Mouse (Mus musculus) cerebellum, postnatal 4 days (tissue): ENCODE measurements at regions not wholly inside any gene's neighbourhood (a gene's known extent, or its start where the extent isn't known, plus 50 kb on each side); places are given as distances from the start of the nearest gene placed in this dataset.

Experiments used
- DNase-seq, 2 experiments: peaks; one replicate each; pipeline ENCODE4 v3.0.0; 2022; ENCODE audit warnings: low spot score in 2 of 2, mixed read lengths in 1 of 2

DNA sequence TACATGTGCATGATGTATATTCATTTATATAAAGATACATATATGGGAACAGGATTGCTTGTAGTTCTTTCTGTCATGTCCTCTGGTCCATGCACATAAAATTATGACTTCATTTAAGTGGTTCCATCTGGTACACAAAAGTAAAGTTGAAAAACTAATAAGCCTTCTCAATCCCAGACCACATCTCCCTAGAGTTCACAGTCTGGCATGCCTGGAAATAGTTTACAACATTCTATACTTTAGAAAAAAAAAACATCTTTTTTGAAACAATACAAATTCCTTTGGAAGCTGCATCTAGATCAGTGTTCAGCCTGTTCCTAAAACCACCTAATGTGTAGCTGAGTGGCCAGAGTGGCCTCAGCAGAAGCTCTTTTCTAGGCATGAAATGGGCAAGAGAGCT lies 578.2 kb upstream of the Marcks start:
- DNase-seq: no peak

- no peak for DNase-seq
These were observed 572.7 kb upstream of the Marcks start for GRCm38 (mm10) chr10:37711459-37711858.

DNA sequence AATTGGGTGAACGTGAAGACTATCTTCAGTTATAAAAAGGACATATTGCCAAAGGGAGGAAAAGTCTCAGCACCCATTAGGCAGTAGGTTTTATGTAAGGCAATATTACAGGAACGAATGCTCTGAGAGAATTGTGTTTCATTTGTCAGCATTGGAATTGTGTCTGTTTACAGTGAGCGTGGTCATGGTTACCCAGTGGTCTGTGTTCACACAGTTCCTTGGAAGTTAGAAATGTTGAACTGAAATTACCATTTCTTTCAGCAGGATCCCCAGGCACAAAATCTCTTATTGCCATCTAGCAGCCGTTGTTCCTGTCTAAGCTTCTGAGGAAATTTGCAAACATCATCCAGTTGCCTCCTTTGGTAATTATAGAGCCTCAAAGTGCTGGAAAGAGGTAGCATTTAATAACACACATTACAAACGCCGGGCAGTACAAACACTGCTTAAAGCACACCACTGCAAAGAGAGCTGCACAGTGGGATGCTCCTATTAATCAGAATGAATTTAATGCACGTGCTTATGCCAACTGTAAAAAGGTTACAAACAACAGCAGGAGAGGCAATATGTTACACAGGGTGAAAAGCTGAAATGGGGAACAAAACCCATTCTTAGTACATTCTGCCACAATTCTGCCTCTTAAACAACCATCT lies 555.4 kb upstream of the Marcks start:
- no peak for DNase-seq

DNA sequence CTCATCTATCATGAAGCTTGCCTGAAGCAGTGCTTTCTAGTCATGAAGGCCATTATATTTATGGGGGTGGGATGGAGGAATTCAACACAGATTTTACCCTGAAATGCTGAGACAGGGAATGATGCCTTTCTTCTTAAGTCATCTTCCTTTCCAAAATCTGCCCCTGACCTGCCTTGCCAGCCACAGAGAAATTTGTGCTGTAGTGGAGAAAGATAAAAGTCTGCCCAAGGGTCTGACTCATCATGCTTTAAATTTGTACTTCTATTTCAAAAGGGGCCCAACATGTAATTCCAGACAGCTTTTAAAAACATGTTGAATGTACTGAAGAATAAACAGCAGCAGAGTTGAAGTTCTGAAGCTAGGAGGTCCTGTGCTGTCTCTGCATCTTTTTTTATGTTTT lies 554.1 kb upstream of the Marcks start:
- no peak for DNase-seq

GRCm38 (mm10) chr10:37691939-37692338 lies 553.2 kb upstream of the Marcks start:
- peak in 1 of 2 experiments; percentile 38 for DNase-seq

GRCm38 (mm10) chr10:37683101-37683500 lies 544.4 kb upstream of the Marcks start:
- DNase-seq: no peak

DNA sequence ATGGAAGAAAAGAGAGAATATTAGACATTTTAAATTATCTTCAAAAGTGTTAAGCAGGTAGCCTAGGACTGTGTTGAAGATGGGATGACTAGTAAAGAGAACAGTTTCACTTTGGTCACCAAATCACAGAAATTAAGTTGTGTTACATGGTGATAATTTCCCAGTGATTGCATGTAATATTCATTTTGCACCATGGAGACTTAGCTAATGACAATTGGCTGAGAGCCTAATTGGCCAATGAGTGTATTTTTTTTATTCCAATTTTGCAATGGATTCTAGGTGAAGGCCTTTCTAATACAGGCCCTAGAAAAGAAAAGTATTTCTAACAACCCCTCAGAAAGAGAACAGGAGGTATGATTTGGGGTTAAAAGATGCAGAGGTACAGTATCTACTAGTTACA lies 541.9 kb upstream of the Marcks start:
- no peak for DNase-seq

DNA sequence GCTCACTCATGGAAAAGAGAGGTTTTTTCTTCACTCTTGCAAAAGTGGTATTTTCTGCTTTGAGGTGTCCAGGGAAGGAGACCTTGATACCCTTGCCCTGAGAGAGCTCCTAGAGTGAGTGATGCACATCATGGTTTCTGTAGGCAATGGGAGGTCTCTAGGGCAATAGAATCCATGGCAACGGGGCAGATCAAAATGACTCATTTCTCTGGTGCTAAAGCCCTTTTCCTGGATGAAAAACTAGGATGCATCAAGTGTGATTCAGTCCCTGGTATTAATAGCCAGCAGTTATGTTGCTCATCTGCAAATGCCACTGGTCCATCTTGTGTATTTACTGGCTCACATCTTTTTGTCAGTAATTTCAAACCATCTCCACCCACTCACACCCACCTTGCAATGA lies 539.1 kb upstream of the Marcks start:
- no peak for DNase-seq

DNA sequence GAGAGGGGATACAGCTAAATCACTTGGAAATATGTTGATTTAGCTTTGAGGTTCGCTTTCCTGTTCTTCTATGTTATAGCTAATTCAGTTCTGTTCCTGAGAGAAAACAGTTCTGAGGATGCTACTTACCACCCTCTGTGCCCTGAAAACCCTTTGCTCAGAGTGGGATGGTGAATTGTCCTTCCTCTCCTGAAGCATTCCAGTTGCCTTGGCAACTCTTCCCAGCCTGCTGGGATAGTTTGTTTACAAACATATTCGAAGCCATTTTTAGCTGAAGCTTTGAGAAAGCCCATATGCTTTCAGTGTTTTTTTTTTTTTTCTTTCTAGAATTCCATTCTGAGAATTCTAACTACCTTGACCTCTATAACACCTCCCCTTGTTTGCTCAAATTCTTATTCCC lies 530.1 kb upstream of the Marcks start:
- DNase-seq: no peak

GRCm38 (mm10) chr10:37667031-37667745 lies 528.5 kb upstream of the Marcks start:
- no peak for DNase-seq

- no peak for DNase-seq
These were observed 527.8 kb upstream of the Marcks start for GRCm38 (mm10) chr10:37666535-37666934.

- peak in 1 of 2 experiments; percentile 1 for DNase-seq
These were observed 498.4 kb upstream of the Marcks start for GRCm38 (mm10) chr10:37637001-37637562.

- DNase-seq: no peak
These were observed 497.7 kb upstream of the Marcks start for GRCm38 (mm10) chr10:37636421-37636820.

- no peak for DNase-seq
These were observed 491.7 kb upstream of the Marcks start for GRCm38 (mm10) chr10:37630403-37630802.

- DNase-seq: no peak
These were observed 489.2 kb upstream of the Marcks start for GRCm38 (mm10) chr10:37627900-37628299.

- no peak for DNase-seq
These were observed 488.1 kb upstream of the Marcks start for GRCm38 (mm10) chr10:37626758-37627201.

DNA sequence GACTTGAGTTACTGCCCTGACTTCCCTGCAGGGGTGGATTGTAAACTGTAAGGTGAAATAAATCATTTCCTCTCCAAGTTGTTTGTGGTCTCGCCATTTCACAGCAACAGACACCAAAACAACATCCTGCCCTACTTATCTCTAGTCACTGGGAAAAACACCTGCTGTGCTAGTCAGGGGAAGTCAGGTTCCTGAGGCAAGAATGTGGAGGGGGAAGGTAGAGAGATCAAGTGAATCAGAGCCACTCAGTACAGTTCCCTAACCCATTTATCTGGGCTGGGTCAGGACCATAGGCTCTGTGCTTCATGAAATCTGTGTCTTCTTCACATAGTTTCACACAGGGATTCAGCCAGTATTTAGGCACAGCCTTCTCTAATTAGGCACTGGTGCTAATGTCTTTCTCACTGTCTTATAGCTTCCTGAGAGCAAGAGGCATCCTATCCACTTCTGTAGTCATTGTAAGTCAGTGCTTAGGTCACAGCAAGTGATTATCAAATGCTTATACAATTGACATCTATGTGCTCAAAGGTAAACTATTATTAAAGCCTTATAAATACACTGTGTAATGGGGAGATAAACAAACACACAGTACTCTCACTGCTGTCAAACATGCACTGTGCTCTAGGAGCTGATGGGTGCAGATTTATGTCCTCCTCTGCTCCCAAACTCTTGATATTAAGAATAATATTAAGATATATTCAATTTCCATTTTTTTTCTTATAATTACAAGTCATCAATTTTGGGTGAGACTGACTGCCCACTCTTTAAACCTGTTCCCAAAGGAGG lies 487.4 kb upstream of the Marcks start:
- no peak for DNase-seq

- no peak for DNase-seq
These were observed 484.3 kb upstream of the Marcks start for GRCm38 (mm10) chr10:37623041-37623440.

- no peak for DNase-seq
These were observed 479.9 kb upstream of the Marcks start for GRCm38 (mm10) chr10:37618606-37619005.

DNA sequence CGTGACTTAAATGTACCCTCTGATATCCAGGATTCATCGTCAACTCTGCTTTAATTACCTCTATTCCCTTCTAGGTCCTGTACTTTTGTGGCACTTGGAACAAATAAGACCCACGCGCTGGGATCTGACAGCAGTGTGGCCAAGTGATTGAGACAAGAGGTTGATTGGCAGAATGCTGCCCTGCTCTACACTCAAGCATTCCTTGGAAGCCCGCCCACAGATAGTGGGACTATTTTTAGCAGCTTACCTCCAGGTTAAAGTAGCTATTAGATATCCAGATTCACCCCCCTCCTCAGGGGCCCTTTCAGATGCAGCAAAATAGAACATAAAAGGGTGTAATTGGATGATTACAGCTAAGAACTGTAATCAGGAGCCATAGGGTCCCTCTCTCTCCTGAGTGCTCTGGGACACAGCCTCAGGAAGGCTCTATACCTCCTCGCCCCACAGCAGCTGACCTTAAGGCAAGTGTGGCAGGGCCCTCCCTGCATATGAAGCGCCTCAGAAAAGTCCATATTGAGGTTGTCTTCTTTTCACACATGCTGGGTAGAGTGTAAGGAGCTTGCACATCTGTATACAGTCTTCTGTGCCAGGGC lies 479.1 kb upstream of the Marcks start:
- no peak for DNase-seq

- DNase-seq: no peak
These were observed 477.4 kb upstream of the Marcks start for GRCm38 (mm10) chr10:37615926-37616691.
